Mouse (Mus musculus): Measurements from ENCODE around the gene Rassf1. TPM values are rescaled to one million over a fixed set of nuclear protein-coding genes. Genes with fewer than 3 reads are reported as not detected.

Gene Rassf1
- polyA plus RNA-seq, 1 experiment from 2014 or later = 48.0 TPM

DNA sequence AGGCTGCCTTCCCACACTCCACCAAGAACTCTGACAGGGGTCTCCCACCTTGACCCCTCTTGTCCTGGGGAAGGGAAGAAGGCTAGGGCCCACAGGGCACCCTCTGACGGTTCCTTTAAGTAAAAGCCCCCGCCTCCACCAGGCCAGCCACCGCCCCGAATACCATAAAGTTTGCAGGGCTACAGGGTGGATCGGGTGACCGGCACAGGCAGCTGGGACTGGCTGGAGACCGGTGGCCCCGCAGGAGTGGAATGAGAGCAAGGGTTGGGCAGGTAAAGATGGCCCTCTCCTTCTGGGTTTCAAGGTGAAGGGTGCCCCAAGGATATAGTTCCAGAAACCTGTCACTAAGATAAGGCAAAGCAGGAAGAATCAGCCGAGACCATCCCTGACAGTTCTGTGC is 55.2 kb downstream of the Rassf1 start:
- TF ChIP-seq CTCF (IDR thresholded peaks at IDR 0.05; ENCODE audit: low read depth) = no peak
- H3K4me3 ChIP-seq (ENCODE audit: low read depth, low read length) = peak overlapping the region; percentile 25
- H3K27ac ChIP-seq (ENCODE audit: low read depth, low read length) = peak overlapping the region; percentile 87
- peaks cover 28% of the 10 kb centered on the region for H3K4me1 ChIP-seq (replicated peaks; ENCODE audit: control insufficient read depth, insufficient read depth, low read length)
- H3K27me3 ChIP-seq (replicated peaks; ENCODE audit: control insufficient read depth, insufficient read depth, low read length) = no peaks in the 10 kb centered on the region
- 12% methylated on average over 9 of the region's 9 CpGs for WGBS
- peak overlapping the region; percentile 62 for H3K4me2 ChIP-seq (replicated peaks; ENCODE audit: low read depth)
- H3K9me3 ChIP-seq (ENCODE audit: control insufficient read depth) = no peaks in the 10 kb centered on the region
- ATAC-seq = no peak
- no peaks in the 10 kb centered on the region; the same call in 1 of the 2 replicates for H3K36me3 ChIP-seq (ENCODE audit: control insufficient read depth, insufficient read depth)
- peak overlapping the region; percentile 37; the same call in 1 of the 2 replicates for H3K9ac ChIP-seq (ENCODE audit: low read depth, low read length)

DNA sequence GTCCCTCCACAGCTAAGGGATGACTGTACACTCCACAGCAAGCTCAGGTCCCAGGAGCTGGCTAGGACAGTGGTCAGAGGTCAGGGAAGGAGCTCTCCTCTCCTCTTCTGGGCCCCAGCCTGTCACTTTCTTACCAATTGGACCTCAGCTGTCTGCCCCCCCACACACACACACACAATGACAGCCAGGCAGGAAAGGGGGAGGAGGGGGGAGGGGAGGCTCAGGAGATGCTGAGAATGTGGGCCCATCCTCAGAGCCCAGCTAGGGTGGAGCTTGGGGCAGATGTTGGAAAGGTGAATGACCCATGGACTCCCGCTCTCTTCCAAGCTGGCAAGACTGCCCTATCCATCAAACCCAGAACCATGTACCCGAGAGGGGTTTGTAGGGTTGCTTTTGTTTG is 55.7 kb downstream of the Rassf1 start:
- Histone ChIP-seq H3K9me3 (ENCODE audit: control insufficient read depth) (no peaks in the 10 kb centered on the region), H3K4me3 (ENCODE audit: low read depth, low read length) (peak overlapping the region; percentile 25), H3K27me3 (replicated peaks; ENCODE audit: control insufficient read depth, insufficient read depth, low read length) (no peaks in the 10 kb centered on the region), H3K27ac (ENCODE audit: low read depth, low read length) (peak overlapping the region; percentile 87), H3K9ac (ENCODE audit: low read depth, low read length) (peak overlapping the region; percentile 37; the same call in 1 of the 2 replicates), H3K4me2 (replicated peaks; ENCODE audit: low read depth) (peak overlapping the region; percentile 62), H3K4me1 (replicated peaks; ENCODE audit: control insufficient read depth, insufficient read depth, low read length) (peaks cover 30% of the 10 kb centered on the region), H3K36me3 (ENCODE audit: control insufficient read depth, insufficient read depth) (no peaks in the 10 kb centered on the region; the same call in 1 of the 2 replicates)
- WGBS = 50% methylated on average over 2 of the region's 2 CpGs
- ATAC-seq = no peak
- TF ChIP-seq CTCF (IDR thresholded peaks at IDR 0.05; ENCODE audit: low read depth) = no peak

- Histone ChIP-seq H3K4me1 (replicated peaks; ENCODE audit: control insufficient read depth, insufficient read depth, low read length) (peaks cover 32% of the 10 kb centered on the region), H3K36me3 (ENCODE audit: control insufficient read depth, insufficient read depth) (no peaks in the 10 kb centered on the region; the same call in 1 of the 2 replicates), H3K27ac (ENCODE audit: low read depth, low read length) (peak overlapping the region; percentile 87), H3K4me2 (replicated peaks; ENCODE audit: low read depth) (peak overlapping the region; percentile 62), H3K27me3 (replicated peaks; ENCODE audit: control insufficient read depth, insufficient read depth, low read length) (no peaks in the 10 kb centered on the region), H3K9ac (ENCODE audit: low read depth, low read length) (peak overlapping the region; percentile 18; the same call in 1 of the 2 replicates), H3K9me3 (ENCODE audit: control insufficient read depth) (no peaks in the 10 kb centered on the region), H3K4me3 (ENCODE audit: low read depth, low read length) (no peak overlapping the region)
- ATAC-seq = no peak
- no peak for TF ChIP-seq CTCF (IDR thresholded peaks at IDR 0.05; ENCODE audit: low read depth)
- WGBS = 30% methylated on average over 9 of the region's 9 CpGs
Measured at GRCm38 (mm10) chr9:107607653-107608245, 56.4 kb downstream of the Rassf1 start.

DNA sequence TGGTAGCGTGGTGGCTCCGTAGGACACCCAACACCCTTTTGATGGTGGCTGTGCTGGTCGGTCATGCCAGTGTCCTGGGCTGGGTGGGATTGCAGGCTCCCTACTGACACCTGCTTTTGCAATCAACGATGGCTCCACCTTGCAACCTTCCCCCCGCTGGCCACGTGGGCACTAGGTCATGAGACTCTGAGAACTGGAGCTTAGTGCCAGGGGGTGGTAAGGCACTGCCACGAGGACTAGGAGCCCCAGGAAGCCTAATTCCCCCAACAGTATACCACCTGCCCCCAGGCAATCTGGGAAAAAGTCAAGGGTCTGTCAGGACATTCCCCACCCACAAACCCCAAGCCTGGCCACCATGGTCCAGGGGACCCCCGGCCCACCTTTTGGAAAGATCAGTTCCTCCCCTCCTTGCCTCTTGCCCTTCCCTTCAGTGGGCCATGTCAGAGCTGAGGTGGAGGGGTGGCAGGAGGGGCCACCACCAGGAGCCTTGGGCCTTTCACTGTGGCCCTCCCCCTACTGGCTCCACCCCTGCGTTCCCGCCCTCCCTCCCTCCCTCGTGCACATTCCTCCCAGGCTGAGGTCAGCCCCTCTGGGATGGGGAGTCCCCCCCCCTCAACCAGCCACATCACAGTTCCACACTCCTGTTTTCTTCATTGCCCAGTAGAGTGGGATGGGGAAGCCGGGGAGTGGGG is 57.5 kb downstream of the Rassf1 start, which contains the start of gene Sema3b:
TSS of gene Sema3b (minus strand) at position 489 of the 692 bp plus-strand sequence.
- no peaks in the 10 kb centered on the region for H3K27me3 ChIP-seq (replicated peaks; ENCODE audit: control insufficient read depth, insufficient read depth, low read length)
- 0 out of 2 replicates have a peak within 1 kb of the TSS, but pooled peaks have one; percentile 18 for H3K9ac ChIP-seq (ENCODE audit: low read depth, low read length)
- H3K36me3 ChIP-seq (ENCODE audit: control insufficient read depth, insufficient read depth) = peaks cover 3% of the 10 kb centered on the region; the same call in 1 of the 2 replicates
- TF ChIP-seq CTCF (IDR thresholded peaks at IDR 0.05; ENCODE audit: low read depth) = no peak
- H3K9me3 ChIP-seq (ENCODE audit: control insufficient read depth) = no peaks in the 10 kb centered on the region
- H3K27ac ChIP-seq (ENCODE audit: low read depth, low read length) = peak within 1 kb of the TSS; percentile 87
- peaks cover 32% of the 10 kb centered on the region for H3K4me1 ChIP-seq (replicated peaks; ENCODE audit: control insufficient read depth, insufficient read depth, low read length)
- ATAC-seq = no peak
- peak within 1 kb of the TSS; percentile 62 for H3K4me2 ChIP-seq (replicated peaks; ENCODE audit: low read depth)
- WGBS = 37% methylated on average over 12 of the region's 12 CpGs
- no peak within 1 kb of the TSS for H3K4me3 ChIP-seq (ENCODE audit: low read depth, low read length)

GRCm38 (mm10) chr9:107609433-107609830 is 58.1 kb downstream of the Rassf1 start:
- Histone ChIP-seq H3K36me3 (ENCODE audit: control insufficient read depth, insufficient read depth) (peaks cover 9% of the 10 kb centered on the region), H3K9me3 (ENCODE audit: control insufficient read depth) (no peaks in the 10 kb centered on the region), H3K4me1 (replicated peaks; ENCODE audit: control insufficient read depth, insufficient read depth, low read length) (peaks cover 28% of the 10 kb centered on the region), H3K27ac (ENCODE audit: low read depth, low read length) (peak overlapping the region; percentile 54; the same call in 1 of the 2 replicates), H3K4me2 (replicated peaks; ENCODE audit: low read depth) (peak overlapping the region; percentile 62; the same call in 1 of the 2 replicates), H3K9ac (ENCODE audit: low read depth, low read length) (no peak overlapping the region), H3K27me3 (replicated peaks; ENCODE audit: control insufficient read depth, insufficient read depth, low read length) (no peaks in the 10 kb centered on the region), H3K4me3 (ENCODE audit: low read depth, low read length) (no peak overlapping the region)
- WGBS = 76% methylated on average over 4 of the region's 4 CpGs
- no peak for ATAC-seq
- no peak for TF ChIP-seq CTCF (IDR thresholded peaks at IDR 0.05; ENCODE audit: low read depth)

DNA sequence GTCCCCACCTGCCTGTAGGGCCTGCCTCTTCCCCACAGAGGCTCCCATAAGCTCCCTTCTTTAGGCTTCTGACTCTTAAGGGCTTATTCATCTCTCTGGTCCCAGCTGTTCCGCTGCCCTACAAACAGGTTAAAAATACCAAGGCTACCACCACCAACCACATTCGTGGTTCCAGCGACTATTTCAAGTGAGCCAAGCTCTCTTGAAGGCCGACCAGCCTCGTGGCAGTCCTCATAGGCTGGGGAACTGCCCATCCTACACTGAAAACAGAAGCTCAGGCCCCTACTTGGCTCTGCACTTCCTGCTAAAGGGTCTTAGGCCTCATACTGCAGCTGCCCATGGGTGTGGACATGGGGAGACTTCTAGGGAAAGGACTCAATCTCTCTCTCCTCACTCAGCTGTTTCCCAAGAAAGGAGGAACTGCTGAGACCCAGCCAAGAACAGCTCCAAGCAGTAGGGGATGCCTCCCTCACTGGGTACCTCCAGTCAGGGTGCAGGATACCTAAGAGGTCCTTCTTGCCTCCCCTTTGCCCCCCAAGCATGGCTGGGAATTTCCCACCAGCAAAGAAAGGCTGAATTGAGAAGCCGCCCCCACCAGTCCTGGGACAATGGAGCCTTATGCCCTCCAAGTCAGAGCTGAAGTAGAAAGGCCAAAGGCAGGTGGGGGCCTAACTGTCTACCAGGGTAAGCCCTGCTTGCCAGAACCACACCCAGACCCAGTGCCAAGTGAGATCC is 60.3 kb downstream of the Rassf1 start:
- peak overlapping the region; percentile 60 for H3K9ac ChIP-seq (ENCODE audit: low read depth, low read length)
- H3K9me3 ChIP-seq (ENCODE audit: control insufficient read depth) = no peaks in the 10 kb centered on the region
- ATAC-seq = no peak
- peak overlapping the region; percentile 67 for H3K4me2 ChIP-seq (replicated peaks; ENCODE audit: low read depth)
- H3K36me3 ChIP-seq (ENCODE audit: control insufficient read depth, insufficient read depth) = peaks cover 30% of the 10 kb centered on the region
- TF ChIP-seq CTCF (IDR thresholded peaks at IDR 0.05; ENCODE audit: low read depth) = no peak
- 67% methylated on average over 6 of the region's 6 CpGs for WGBS
- no peaks in the 10 kb centered on the region for H3K27me3 ChIP-seq (replicated peaks; ENCODE audit: control insufficient read depth, insufficient read depth, low read length)
- peak overlapping the region; percentile 95 for H3K27ac ChIP-seq (ENCODE audit: low read depth, low read length)
- peaks cover 28% of the 10 kb centered on the region for H3K4me1 ChIP-seq (replicated peaks; ENCODE audit: control insufficient read depth, insufficient read depth, low read length)
- H3K4me3 ChIP-seq (ENCODE audit: low read depth, low read length) = no peak overlapping the region

Other genes with a start within 250 kb of the Rassf1 start
- 5.9 and 8.2 TPM in 2 replicates for gene Hemk1, start 213.2 kb upstream of the Rassf1 start, polyA plus RNA-seq (2015; fragmentation: Nextera tagmentation; extraction: Ambion mirVana)
- gene 6430571L13Rik, start 211.0 kb upstream of the Rassf1 start, polyA plus RNA-seq (2015; fragmentation: Nextera tagmentation; extraction: Ambion mirVana) = 0.14 and 0.20 TPM in 2 replicates
- gene Cacna2d2, start 151.9 kb upstream of the Rassf1 start, polyA plus RNA-seq (2015; fragmentation: Nextera tagmentation; extraction: Ambion mirVana) = 0.14 and 0.22 TPM in 2 replicates
- 36.3 and 38.0 TPM in 2 replicates for gene Tmem115, start 17.6 kb upstream of the Rassf1 start, polyA plus RNA-seq (2015; fragmentation: Nextera tagmentation; extraction: Ambion mirVana)
- 36.3 and 38.9 TPM in 2 replicates for gene Cyb561d2, start 9.4 kb upstream of the Rassf1 start, polyA plus RNA-seq (2015; fragmentation: Nextera tagmentation; extraction: Ambion mirVana)
- gene Nprl2, start 9.3 kb upstream of the Rassf1 start, polyA plus RNA-seq (2015; fragmentation: Nextera tagmentation; extraction: Ambion mirVana) = 20.0 and 20.7 TPM in 2 replicates
- 4.0 and 5.0 TPM in 2 replicates for gene Zmynd10, start 4.3 kb upstream of the Rassf1 start, polyA plus RNA-seq (2015; fragmentation: Nextera tagmentation; extraction: Ambion mirVana)
- gene Tusc2, start 11.7 kb downstream of the Rassf1 start, polyA plus RNA-seq (2015; fragmentation: Nextera tagmentation; extraction: Ambion mirVana) = 38.7 and 41.6 TPM in 2 replicates
- 47.5 and 52.8 TPM in 2 replicates for gene Hyal2, start 16.4 kb downstream of the Rassf1 start, polyA plus RNA-seq (2015; fragmentation: Nextera tagmentation; extraction: Ambion mirVana)
- gene Hyal1, start 25.4 kb downstream of the Rassf1 start, polyA plus RNA-seq (2015; fragmentation: Nextera tagmentation; extraction: Ambion mirVana) = 2.4 and 2.8 TPM in 2 replicates
- gene Naa80, start 27.3 kb downstream of the Rassf1 start, polyA plus RNA-seq (2015; fragmentation: Nextera tagmentation; extraction: Ambion mirVana) = 20.4 and 21.4 TPM in 2 replicates
- 0.31 and 0.50 TPM in 2 replicates for gene Hyal3, start 29.3 kb downstream of the Rassf1 start, polyA plus RNA-seq (2015; fragmentation: Nextera tagmentation; extraction: Ambion mirVana)
- 36.9 and 38.9 TPM in 2 replicates for gene Ifrd2, start 36.1 kb downstream of the Rassf1 start, polyA plus RNA-seq (2015; fragmentation: Nextera tagmentation; extraction: Ambion mirVana)
- 37.1 and 37.3 TPM in 2 replicates for gene Sema3b, start 57.7 kb downstream of the Rassf1 start, polyA plus RNA-seq (2015; fragmentation: Nextera tagmentation; extraction: Ambion mirVana)
- gene Gnai2, start 83.8 kb downstream of the Rassf1 start, polyA plus RNA-seq (2015; fragmentation: Nextera tagmentation; extraction: Ambion mirVana) = 245 and 265 TPM in 2 replicates
- 15.5 and 15.6 TPM in 2 replicates for gene Slc38a3, start 118.0 kb downstream of the Rassf1 start, polyA plus RNA-seq (2015; fragmentation: Nextera tagmentation; extraction: Ambion mirVana)
- 1.6 and 1.9 TPM in 2 replicates for gene Gnat1, start 128.2 kb downstream of the Rassf1 start, polyA plus RNA-seq (2015; fragmentation: Nextera tagmentation; extraction: Ambion mirVana)
- gene Sema3f, start 158.9 kb downstream of the Rassf1 start, polyA plus RNA-seq (2015; fragmentation: Nextera tagmentation; extraction: Ambion mirVana) = 3.9 and 4.4 TPM in 2 replicates
- 48.9 and 51.4 TPM in 2 replicates for gene Rbm5, start 219.4 kb downstream of the Rassf1 start, polyA plus RNA-seq (2015; fragmentation: Nextera tagmentation; extraction: Ambion mirVana)

Measured in intestine, postnatal 0 days (tissue).